Mouse (Mus musculus) embryonic facial prominence, embryonic 13.5 days (tissue): ENCODE measurements around the gene Fam57b. TPM values are rescaled to one million over a fixed set of nuclear protein-coding genes. Genes with fewer than 3 reads are reported as not detected.
A peak's percentile ranks its signal among the peaks of the same experiment; 100 is the strongest.

Experiments used
- ATAC-seq: fragments of 200-750 bp; cut with Nextera tagmentation; 2 replicates; pipeline ENCODE4 v1.8.0; 2017; ENCODE audit warnings: low read depth; ENCODE audit not compliant: insufficient number of reproducible peaks, insufficient read depth, low FRiP score, low TSS enrichment
- H3K27ac ChIP-seq: fragments of 300-500 bp; sonication (generic); 2 replicates; pipeline ENCODE4 v1.5.1; 2015; ENCODE audit warnings: moderate library complexity, mild to moderate bottlenecking, inconsistent platforms
- H3K27me3 ChIP-seq: fragments of 300-500 bp; sonication (generic); 2 replicates; pipeline ENCODE4 v1.6.1; 2015; ENCODE audit warnings: mild to moderate bottlenecking, inconsistent platforms
- H3K36me3 ChIP-seq: fragments of 300-500 bp; sonication (generic); 2 replicates; pipeline ENCODE4 v1.6.1; 2015; ENCODE audit warnings: mild to moderate bottlenecking, inconsistent platforms
- H3K4me1 ChIP-seq: fragments of 300-500 bp; sonication (generic); 2 replicates; pipeline ENCODE4 v1.6.1; 2015; ENCODE audit warnings: inconsistent platforms
- H3K4me2 ChIP-seq: fragments of 300-500 bp; sonication (generic); 2 replicates; pipeline ENCODE4 v1.6.1; 2015; ENCODE audit warnings: moderate library complexity, mild to moderate bottlenecking, inconsistent platforms
- H3K4me3 ChIP-seq: fragments of 300-500 bp; sonication (generic); 2 replicates; pipeline ENCODE4 v1.5.1; 2015; ENCODE audit warnings: mild to moderate bottlenecking, inconsistent platforms
- H3K9ac ChIP-seq: fragments of 300-500 bp; sonication (generic); 2 replicates; pipeline ENCODE4 v1.6.1; 2015; ENCODE audit warnings: mild to moderate bottlenecking, inconsistent platforms
- H3K9me3 ChIP-seq: fragments of 300-500 bp; sonication (generic); 2 replicates; pipeline ENCODE4 v1.6.1; 2016; ENCODE audit warnings: inconsistent platforms
- WGBS: fragments of 180-500 bp; shearing (Covaris S2); methylation state at CpG from one replicate; pipeline ENCODE4 v1.1.7; 2015; ENCODE audit warnings: mixed read lengths; 5-methylcytosine and 5-hydroxymethylcytosine counted together
- polyA plus RNA-seq: library from polyadenylated mRNA; unstranded; fragments of >200 nt; fragmentation: Nextera tagmentation; extraction: Ambion mirVana; gene quantifications from 2 replicates; pipeline ENCODE4 v1.2.1, GENCODE M21; 2015

Gene Fam57b
- polyA plus RNA-seq, 1 experiment from 2014 or later = 0.70 TPM

- WGBS = 25% methylated on average over 11 of the region's 11 CpGs
- H3K4me1 ChIP-seq = peaks cover 41% of the 10 kb centered on the region
- ATAC-seq = peak; percentile 13; the same call in 1 of the 2 replicates
- H3K9ac ChIP-seq = peak overlapping the region; percentile 96
- H3K27ac ChIP-seq = peak overlapping the region; percentile 97
- no peaks in the 10 kb centered on the region for H3K27me3 ChIP-seq
- H3K9me3 ChIP-seq = no peaks in the 10 kb centered on the region
- peaks cover 63% of the 10 kb centered on the region for H3K36me3 ChIP-seq
- peak overlapping the region; percentile 94 for H3K4me3 ChIP-seq
- H3K4me2 ChIP-seq = peak overlapping the region; percentile 74
Observed at GRCm38 (mm10) chr7:126792721-126793443, 4.6 kb upstream of the Fam57b start.

- peaks cover 55% of the 10 kb centered on the region for H3K36me3 ChIP-seq
- peaks cover 46% of the 10 kb centered on the region for H3K4me1 ChIP-seq
- H3K4me3 ChIP-seq = no peak overlapping the region
- H3K27me3 ChIP-seq = no peaks in the 10 kb centered on the region
- 0 out of 2 replicates have a peak overlapping the region, but pooled peaks have one; percentile 11 for H3K27ac ChIP-seq
- no peak overlapping the region for H3K4me2 ChIP-seq
- H3K9ac ChIP-seq = no peak overlapping the region
- ATAC-seq = no peak
- H3K9me3 ChIP-seq = no peaks in the 10 kb centered on the region
- WGBS = 71% methylated on average over 4 of the region's 4 CpGs
Observed at GRCm38 (mm10) chr7:126793456-126794270, 3.8 kb upstream of the Fam57b start.

DNA sequence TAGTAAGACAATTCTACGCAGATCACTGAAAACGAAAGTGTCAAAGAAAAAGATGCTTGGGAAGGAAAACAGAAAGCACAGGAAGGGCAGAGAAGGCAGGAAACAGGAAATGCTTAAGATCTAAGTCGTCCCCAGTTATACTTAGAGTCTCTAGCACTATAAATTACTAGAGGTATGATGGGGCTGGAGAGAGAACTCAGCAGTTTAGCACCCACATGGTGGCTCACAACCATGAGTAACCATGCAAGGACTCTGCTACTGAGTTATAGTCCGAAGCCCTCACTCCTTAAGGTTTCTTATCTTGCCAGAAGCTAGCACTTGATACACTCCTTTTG is 3.2 kb upstream of the Fam57b start:
- no peak overlapping the region for H3K4me2 ChIP-seq
- H3K9me3 ChIP-seq = no peaks in the 10 kb centered on the region
- no peak for ATAC-seq
- H3K36me3 ChIP-seq = peaks cover 49% of the 10 kb centered on the region
- H3K4me1 ChIP-seq = peaks cover 46% of the 10 kb centered on the region
- no peak overlapping the region for H3K4me3 ChIP-seq
- no peaks in the 10 kb centered on the region for H3K27me3 ChIP-seq
- 74% methylated on average over 4 of the region's 4 CpGs for WGBS
- no peak overlapping the region for H3K9ac ChIP-seq
- H3K27ac ChIP-seq = no peak overlapping the region

DNA sequence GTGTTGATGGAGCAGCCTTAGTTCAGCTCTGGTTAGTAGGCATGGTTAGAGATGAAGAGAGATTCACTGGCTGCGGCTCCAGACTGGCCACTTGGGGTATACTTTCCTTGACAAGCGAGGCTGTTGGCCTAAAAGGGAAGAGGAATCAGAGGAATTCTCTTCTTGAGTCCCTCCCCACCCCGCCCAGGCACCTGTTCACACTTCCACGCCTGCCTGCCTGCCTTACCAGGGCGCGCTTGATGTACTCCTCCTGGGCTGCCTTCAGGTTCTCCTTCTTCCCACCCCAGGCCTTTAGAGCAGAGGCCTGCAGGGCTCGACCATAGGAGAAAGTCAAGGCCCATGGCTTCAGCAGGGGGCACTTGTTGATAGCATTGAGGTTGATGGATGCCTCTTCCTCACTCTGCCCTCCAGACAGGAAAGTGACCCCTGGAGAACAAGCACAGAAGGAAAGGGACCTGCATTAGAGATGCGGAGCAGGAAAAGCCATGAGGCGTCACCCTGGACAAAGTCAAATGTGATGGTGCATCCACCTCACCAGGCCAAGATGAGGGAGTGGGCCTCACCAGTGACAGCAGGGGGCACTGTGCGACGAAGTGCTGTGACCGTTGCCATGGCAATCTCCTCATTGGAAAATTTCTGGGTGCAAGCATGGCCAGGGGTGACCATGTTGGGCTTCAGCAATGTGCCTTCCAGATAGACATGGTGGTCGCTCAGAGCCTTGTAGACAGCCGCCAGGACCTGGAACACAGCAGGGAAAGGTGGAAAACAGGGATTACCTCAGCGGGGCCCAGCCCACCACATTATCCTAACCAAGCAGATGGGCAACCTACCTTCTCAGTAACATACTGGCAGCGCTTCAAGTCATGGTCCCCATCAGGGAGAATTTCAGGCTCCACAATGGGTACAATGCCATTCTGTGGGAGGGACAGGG is 1.8 kb upstream of the Fam57b start:
- H3K36me3 ChIP-seq = peaks cover 36% of the 10 kb centered on the region
- no peak overlapping the region for H3K4me2 ChIP-seq
- no peak overlapping the region for H3K27ac ChIP-seq
- H3K27me3 ChIP-seq = no peaks in the 10 kb centered on the region
- ATAC-seq = no peak
- H3K4me3 ChIP-seq = 0 out of 2 replicates have a peak overlapping the region, but pooled peaks have one; percentile 4
- peak overlapping the region; percentile 32; the same call in 1 of the 2 replicates for H3K9ac ChIP-seq
- H3K9me3 ChIP-seq = no peaks in the 10 kb centered on the region
- peaks cover 47% of the 10 kb centered on the region for H3K4me1 ChIP-seq
- WGBS = 85% methylated on average over 16 of the region's 16 CpGs

DNA sequence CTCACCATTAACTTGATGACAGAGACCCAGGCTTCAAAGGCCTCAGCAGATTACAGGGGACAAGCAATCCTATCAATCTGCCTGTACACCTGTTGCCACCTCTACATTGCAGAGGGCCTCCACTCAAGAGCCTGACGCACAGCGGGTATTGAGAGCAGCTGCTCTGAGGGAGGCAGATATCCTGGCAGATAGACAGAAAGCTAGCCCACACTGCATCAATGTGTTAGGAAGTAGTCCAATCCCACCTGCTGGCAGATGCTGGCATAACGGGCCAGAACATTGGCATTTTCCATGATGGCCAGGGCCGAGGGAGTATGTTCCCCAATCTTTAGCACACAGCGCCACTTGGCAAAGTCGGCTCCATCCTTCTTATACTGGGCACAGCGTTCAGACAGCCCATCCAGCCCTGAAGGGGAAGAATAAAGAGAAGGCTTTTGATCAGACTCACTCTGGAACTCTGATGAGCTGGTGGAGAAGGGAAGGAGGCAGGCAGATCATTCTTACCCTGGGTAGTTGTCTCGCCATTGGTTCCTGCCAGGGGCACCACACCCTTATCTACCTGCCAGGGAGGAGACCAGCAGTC is 1.0 kb upstream of the Fam57b start:
- Histone ChIP-seq H3K4me2 (peak overlapping the region; percentile 89), H3K9me3 (no peaks in the 10 kb centered on the region), H3K4me1 (peaks cover 44% of the 10 kb centered on the region), H3K4me3 (peak overlapping the region; percentile 78), H3K36me3 (peaks cover 33% of the 10 kb centered on the region), H3K27ac (no peak overlapping the region), H3K27me3 (no peaks in the 10 kb centered on the region), H3K9ac (peak overlapping the region; percentile 32; the same call in 1 of the 2 replicates)
- no peak for ATAC-seq
- 79% methylated on average over 8 of the region's 8 CpGs for WGBS

- WGBS = 2% methylated on average over 40 of the region's 40 CpGs
- H3K36me3 ChIP-seq = peaks cover 37% of the 10 kb centered on the region
Observed at GRCm38 (mm10) chr7:126798127-126799049, 920 bp downstream of the Fam57b start.

DNA sequence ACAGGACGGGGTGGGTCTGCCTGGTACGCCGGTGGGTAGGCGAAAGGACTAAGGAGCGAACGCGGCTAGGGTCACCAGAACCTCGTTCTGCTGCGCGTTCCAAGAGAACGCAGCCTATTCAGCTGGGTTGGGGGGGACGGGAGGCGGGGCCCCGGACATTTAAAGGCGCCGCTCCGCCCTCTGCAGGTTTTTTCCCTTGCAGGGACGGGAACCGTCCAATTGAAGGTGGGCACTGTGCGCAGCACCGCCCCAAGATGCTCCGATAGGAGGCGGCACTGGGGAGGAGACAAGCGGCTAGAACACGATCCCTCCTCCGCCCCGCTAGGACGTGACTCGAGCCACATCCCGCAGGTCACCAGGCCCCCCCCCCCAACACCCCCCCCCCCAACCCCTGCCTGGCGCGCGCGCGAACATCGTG is 1.6 kb downstream of the Fam57b start:
- H3K4me2 ChIP-seq = peak overlapping the region; percentile 89
- H3K27me3 ChIP-seq = no peaks in the 10 kb centered on the region
- no peaks in the 10 kb centered on the region for H3K9me3 ChIP-seq
- WGBS = under 1% methylated on average over 30 of the region's 36 CpGs
- H3K27ac ChIP-seq = peak overlapping the region; percentile 98
- peak overlapping the region; percentile 91 for H3K9ac ChIP-seq
- peak overlapping the region; percentile 78 for H3K4me3 ChIP-seq
- peaks cover 36% of the 10 kb centered on the region for H3K4me1 ChIP-seq
- peaks cover 44% of the 10 kb centered on the region for H3K36me3 ChIP-seq
- ATAC-seq = peak; percentile 96

More at GRCm38 (mm10) chr7:126798127-126799049, 920 bp downstream of the Fam57b start:
- Histone ChIP-seq H3K27me3 (no peaks in the 10 kb centered on the region), H3K4me1 (peaks cover 36% of the 10 kb centered on the region), H3K4me3 (peak overlapping the region; percentile 78), H3K9ac (peak overlapping the region; percentile 91), H3K27ac (peak overlapping the region; percentile 98), H3K4me2 (peak overlapping the region; percentile 89), H3K9me3 (no peaks in the 10 kb centered on the region)
- no peak for ATAC-seq

GRCm38 (mm10) chr7:126799468-126800268 is 2.2 kb downstream of the Fam57b start:
- Histone ChIP-seq H3K27me3 (no peaks in the 10 kb centered on the region), H3K4me1 (peaks cover 36% of the 10 kb centered on the region), H3K9me3 (no peaks in the 10 kb centered on the region), H3K9ac (peak overlapping the region; percentile 81), H3K27ac (peak overlapping the region; percentile 98), H3K36me3 (peaks cover 42% of the 10 kb centered on the region), H3K4me3 (peak overlapping the region; percentile 78), H3K4me2 (peak overlapping the region; percentile 89)
- WGBS = under 1% methylated on average over 38 of the region's 38 CpGs
- ATAC-seq = peak; percentile 86

DNA sequence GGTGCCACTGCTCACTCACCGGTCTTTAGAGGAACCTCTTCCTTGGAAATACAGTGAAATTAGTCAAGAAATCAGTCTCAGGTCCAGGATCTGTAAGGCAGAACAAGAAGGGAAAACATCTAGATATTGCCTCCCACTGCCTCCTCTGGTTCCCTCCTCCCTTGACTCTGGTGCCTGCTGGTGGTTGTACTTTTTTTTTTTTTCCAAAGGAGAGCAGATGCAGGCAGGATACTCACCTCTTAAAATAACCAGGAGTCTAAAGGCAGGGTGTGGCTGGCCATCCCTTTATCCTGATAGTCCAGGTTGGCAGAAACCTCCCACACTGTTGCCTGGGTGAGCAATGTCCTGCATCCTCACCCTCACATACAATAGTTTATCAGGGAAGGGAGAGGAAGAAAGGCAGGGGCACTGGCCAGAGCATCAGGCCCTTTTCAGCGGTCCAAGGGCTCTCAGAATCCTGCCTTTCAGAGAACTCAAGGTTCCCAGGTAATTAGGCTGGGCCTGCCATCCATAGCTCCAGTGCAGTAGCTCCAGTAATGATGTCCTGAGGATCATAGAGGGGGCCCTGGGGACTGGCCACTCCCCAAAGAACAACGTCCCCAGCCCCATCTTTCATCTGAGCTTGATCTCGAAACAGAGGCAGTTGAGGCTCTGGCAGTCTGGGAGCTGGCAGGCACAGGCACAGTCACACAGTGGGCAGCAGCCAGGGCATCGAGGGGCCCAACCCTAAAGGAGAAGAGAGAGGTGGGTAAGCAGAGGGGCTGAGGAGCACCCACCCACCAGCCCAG is 3.0 kb downstream of the Fam57b start:
- WGBS = 58% methylated on average over 5 of the region's 5 CpGs
- Histone ChIP-seq H3K4me1 (peaks cover 36% of the 10 kb centered on the region), H3K4me3 (peak overlapping the region; percentile 78), H3K9me3 (no peaks in the 10 kb centered on the region), H3K9ac (peak overlapping the region; percentile 81), H3K27me3 (no peaks in the 10 kb centered on the region), H3K36me3 (peaks cover 38% of the 10 kb centered on the region), H3K27ac (peak overlapping the region; percentile 98), H3K4me2 (peak overlapping the region; percentile 89)
- no peak for ATAC-seq
